Mouse (Mus musculus): ENCODE results near the gene Bcam. TPM values are rescaled to one million over a fixed set of nuclear protein-coding genes. Genes with fewer than 3 reads are reported as not detected.

Gene Bcam
- polyA plus RNA-seq, 1 experiment from 2014 or later: 6.4 TPM

DNA sequence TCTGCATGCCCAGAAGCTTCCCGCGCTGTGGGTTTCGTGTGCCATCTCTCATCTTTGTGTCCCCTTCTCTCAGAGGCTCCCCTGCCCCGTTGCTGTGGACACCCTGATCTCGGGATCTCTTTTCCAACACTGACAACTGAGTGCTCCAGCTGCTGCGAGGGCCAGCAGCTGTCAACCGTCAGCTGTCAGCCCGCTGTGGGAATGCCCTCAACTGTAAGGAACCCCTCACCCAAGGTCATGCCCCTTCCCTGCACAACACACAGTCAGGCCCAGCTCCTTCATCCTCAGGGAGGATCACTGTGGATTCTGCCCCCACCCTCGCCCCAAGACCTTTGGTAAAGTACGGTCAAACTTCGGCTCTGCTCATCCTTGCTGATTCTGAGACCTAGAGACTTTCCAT lies 8.5 kb downstream of the Bcam start:
- no peak for ATAC-seq
- no peaks in the 10 kb centered on the region for H3K4me1 ChIP-seq (replicated peaks)
- no peak overlapping the region for H3K4me3 ChIP-seq (replicated peaks)
- no peak overlapping the region for H3K4me2 ChIP-seq (replicated peaks)
- no peaks in the 10 kb centered on the region for H3K36me3 ChIP-seq
- no peak overlapping the region for H3K27ac ChIP-seq
- H3K9ac ChIP-seq (replicated peaks): no peak overlapping the region
- no peaks in the 10 kb centered on the region for H3K9me3 ChIP-seq
- WGBS: 90% methylated on average over 11 of the region's 11 CpGs
- H3K27me3 ChIP-seq: no peaks in the 10 kb centered on the region

- WGBS: 89% methylated on average over 13 of the region's 13 CpGs
- Histone ChIP-seq H3K36me3 (no peaks in the 10 kb centered on the region), H3K4me3 (replicated peaks) (no peak overlapping the region), H3K27me3 (no peaks in the 10 kb centered on the region), H3K4me1 (replicated peaks) (no peaks in the 10 kb centered on the region), H3K9me3 (no peaks in the 10 kb centered on the region), H3K9ac (replicated peaks) (no peak overlapping the region), H3K4me2 (replicated peaks) (no peak overlapping the region), H3K27ac (no peak overlapping the region)
- ATAC-seq: no peak
These were observed 10.8 kb downstream of the Bcam start for GRCm38 (mm10) chr7:19760021-19760420.

DNA sequence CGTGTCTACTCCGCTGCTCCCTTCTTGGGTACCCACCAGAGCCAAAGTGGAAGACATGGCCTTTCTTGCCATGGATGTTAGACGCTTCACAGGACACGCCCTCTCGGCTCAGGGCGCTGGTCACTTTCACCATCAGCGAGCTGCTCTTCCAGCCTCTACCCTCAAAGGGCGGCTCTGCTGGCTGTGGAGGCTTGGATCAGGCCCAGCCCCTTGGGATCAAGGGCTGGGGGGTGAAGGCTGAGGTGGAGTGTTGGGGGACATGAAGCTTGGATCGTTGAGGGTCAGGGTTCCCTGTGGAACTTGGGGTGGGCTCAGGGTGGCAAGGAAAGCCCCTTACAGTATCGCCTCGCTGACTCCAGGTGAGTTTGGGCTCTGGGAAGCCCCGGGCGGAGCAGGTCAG lies 12.2 kb downstream of the Bcam start:
- ATAC-seq: no peak

DNA sequence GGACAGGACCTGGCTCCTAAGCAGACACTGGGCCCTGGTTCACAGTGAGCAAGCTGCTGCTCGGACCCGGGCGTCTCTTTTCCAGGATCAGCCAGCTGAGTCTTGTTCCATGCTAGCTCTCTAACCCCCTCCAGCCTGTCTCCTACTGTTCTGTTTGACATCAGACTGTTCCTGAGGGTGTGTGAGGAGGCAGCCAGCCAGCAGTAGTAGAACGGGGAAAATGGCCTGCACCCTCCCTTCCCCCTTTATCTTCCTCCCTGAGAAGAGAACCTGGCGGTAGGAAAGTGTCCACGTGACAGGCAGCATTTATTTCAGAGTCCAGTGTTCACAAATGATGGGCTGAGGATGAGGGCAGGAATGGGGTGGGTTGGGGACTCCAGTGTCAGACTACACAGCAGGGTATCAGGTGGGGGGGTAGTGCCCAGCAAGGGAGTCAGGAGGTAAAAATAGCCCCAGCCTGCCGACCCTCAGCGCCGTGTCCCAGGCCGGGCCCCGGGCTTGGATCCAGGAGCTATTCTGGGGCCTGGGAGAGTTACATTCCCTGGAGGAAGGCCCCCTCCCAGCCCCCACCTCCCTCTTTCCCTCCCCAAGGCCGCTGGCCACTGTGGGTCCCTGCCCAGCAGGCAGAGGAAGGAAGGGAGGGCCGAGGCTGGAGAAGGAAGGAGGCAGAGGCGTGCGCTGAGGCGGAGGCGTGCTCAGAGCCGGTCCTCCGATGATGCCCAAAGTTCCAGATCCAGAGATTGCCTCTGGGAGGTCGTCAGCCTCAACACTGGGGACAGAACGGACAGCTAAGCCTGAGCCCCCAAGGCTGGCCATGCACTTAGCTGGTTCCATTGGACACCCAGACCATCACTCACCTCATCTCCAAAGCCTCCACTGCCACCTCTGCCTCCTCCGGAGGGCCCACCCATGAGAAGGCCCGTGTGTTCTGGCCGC lies 14.7 kb downstream of the Bcam start:
- Histone ChIP-seq H3K9me3 (no peaks in the 10 kb centered on the region), H3K27me3 (no peaks in the 10 kb centered on the region), H3K4me2 (replicated peaks) (no peak overlapping the region), H3K4me3 (replicated peaks) (no peak overlapping the region), H3K27ac (no peak overlapping the region), H3K9ac (replicated peaks) (no peak overlapping the region), H3K4me1 (replicated peaks) (no peaks in the 10 kb centered on the region), H3K36me3 (no peaks in the 10 kb centered on the region)
- peak; percentile 28; the same call in 1 of the 2 replicates for ATAC-seq
- 85% methylated on average over 21 of the region's 24 CpGs for WGBS

More for the DNA sequence above, 12.2 kb downstream of the Bcam start:
- no peak overlapping the region for H3K27ac ChIP-seq
- no peaks in the 10 kb centered on the region for H3K4me1 ChIP-seq (replicated peaks)
- no peaks in the 10 kb centered on the region for H3K36me3 ChIP-seq
- no peak overlapping the region for H3K9ac ChIP-seq (replicated peaks)
- no peaks in the 10 kb centered on the region for H3K9me3 ChIP-seq
- no peak overlapping the region for H3K4me2 ChIP-seq (replicated peaks)
- WGBS: 89% methylated on average over 13 of the region's 13 CpGs
- no peak overlapping the region for H3K4me3 ChIP-seq (replicated peaks)
- no peaks in the 10 kb centered on the region for H3K27me3 ChIP-seq

DNA sequence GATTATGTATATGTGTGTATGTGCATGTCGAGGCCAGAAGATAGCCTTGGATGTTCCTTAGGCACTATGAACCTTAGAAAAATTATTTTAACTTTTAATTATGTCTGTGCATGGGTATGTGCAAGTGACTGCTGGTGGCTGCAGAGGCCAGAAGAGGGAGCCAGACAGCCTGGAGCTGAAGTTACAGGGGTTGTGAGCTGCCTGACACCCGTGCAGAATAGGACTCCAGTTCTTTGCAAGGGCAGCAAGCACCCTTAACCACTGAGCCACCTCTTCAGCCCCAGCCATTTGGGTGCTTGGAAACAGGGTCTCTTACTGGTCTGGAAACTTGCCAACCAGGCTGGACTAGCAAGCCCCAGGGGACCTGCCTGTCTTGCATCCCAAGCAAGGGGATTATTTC lies 15.8 kb downstream of the Bcam start:
- Histone ChIP-seq H3K9me3 (no peaks in the 10 kb centered on the region), H3K4me3 (replicated peaks) (no peak overlapping the region), H3K4me2 (replicated peaks) (no peak overlapping the region), H3K9ac (replicated peaks) (no peak overlapping the region), H3K27ac (no peak overlapping the region), H3K27me3 (no peaks in the 10 kb centered on the region), H3K36me3 (no peaks in the 10 kb centered on the region), H3K4me1 (replicated peaks) (peaks cover 7% of the 10 kb centered on the region)
- ATAC-seq: no peak
- 79% methylated on average over 2 of the region's 2 CpGs for WGBS

- Histone ChIP-seq H3K4me2 (replicated peaks) (no peak overlapping the region), H3K36me3 (no peaks in the 10 kb centered on the region), H3K27me3 (no peaks in the 10 kb centered on the region), H3K27ac (no peak overlapping the region), H3K4me3 (replicated peaks) (no peak overlapping the region), H3K9ac (replicated peaks) (no peak overlapping the region), H3K4me1 (replicated peaks) (peaks cover 7% of the 10 kb centered on the region), H3K9me3 (no peaks in the 10 kb centered on the region)
- no peak for ATAC-seq
- 84% methylated on average over 1 of the region's 1 CpGs for WGBS
These were observed 16.8 kb downstream of the Bcam start for GRCm38 (mm10) chr7:19754065-19754464.

- no peaks in the 10 kb centered on the region for H3K36me3 ChIP-seq
- no peaks in the 10 kb centered on the region for H3K27me3 ChIP-seq
- 89% methylated on average over 7 of the region's 7 CpGs for WGBS
- H3K4me1 ChIP-seq (replicated peaks): peaks cover 12% of the 10 kb centered on the region
- no peak overlapping the region for H3K27ac ChIP-seq
- H3K4me3 ChIP-seq (replicated peaks): no peak overlapping the region
- no peak for ATAC-seq
- H3K9ac ChIP-seq (replicated peaks): no peak overlapping the region
- H3K4me2 ChIP-seq (replicated peaks): no peak overlapping the region
- no peaks in the 10 kb centered on the region for H3K9me3 ChIP-seq
These were observed 17.2 kb downstream of the Bcam start for GRCm38 (mm10) chr7:19753587-19753986.

DNA sequence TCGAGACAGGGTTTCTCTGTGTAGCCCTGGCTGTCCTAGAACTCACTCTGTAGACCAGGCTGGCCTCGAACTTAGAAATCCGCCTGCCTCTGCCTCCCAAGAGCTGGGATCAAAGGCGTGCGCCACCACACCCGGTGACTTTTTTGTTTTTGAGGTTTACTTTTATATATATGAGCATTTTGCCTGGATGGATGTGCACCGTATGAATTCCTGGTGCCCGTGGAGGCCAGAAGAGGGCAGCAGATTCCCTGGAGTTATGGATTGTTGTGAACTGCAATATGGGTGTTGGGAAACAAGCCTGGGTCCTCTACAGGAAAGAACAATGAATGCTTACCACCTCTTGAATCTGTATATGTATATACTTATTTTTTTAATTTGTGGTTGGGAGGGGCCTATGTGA lies 18.2 kb downstream of the Bcam start:
- Histone ChIP-seq H3K27ac (no peak overlapping the region), H3K27me3 (no peaks in the 10 kb centered on the region), H3K9me3 (no peaks in the 10 kb centered on the region), H3K4me2 (replicated peaks) (no peak overlapping the region), H3K4me3 (replicated peaks) (no peak overlapping the region), H3K36me3 (no peaks in the 10 kb centered on the region), H3K4me1 (replicated peaks) (peaks cover 21% of the 10 kb centered on the region), H3K9ac (replicated peaks) (no peak overlapping the region)
- WGBS: 76% methylated on average over 8 of the region's 8 CpGs
- no peak for ATAC-seq

DNA sequence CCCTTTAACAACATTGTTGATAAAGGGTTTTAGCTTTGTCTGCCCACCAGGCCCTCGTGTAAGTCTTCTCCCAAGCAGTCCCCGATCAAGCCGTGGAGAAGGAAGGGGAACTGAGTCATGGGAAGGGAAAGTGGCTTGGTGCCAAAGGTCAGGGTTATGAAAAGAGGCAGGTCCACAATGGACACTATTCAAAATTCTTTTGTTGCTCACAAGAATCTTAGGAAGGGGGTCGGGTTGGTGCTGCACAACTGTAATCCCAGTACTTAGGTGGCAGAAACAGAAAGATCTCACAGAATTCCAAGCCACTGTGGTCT lies 19.8 kb downstream of the Bcam start:
- Histone ChIP-seq H3K27ac (no peak overlapping the region), H3K9me3 (no peaks in the 10 kb centered on the region), H3K4me2 (replicated peaks) (peak overlapping the region; percentile 91; the same call in 1 of the 2 replicates), H3K4me1 (replicated peaks) (peaks cover 35% of the 10 kb centered on the region), H3K36me3 (no peaks in the 10 kb centered on the region), H3K27me3 (no peaks in the 10 kb centered on the region), H3K4me3 (replicated peaks) (peak overlapping the region; percentile 85; the same call in 1 of the 2 replicates), H3K9ac (replicated peaks) (peak overlapping the region; percentile 42; the same call in 1 of the 2 replicates)
- 55% methylated on average over 4 of the region's 4 CpGs for WGBS
- no peak for ATAC-seq

GRCm38 (mm10) chr7:19750217-19751069 lies 20.4 kb downstream of the Bcam start, which contains the start of gene Nectin2:
TSS of gene Nectin2 (minus strand) at chr7:19750483.
- peaks cover 39% of the 10 kb centered on the region for H3K4me1 ChIP-seq (replicated peaks)
- WGBS: 17% methylated on average over 19 of the region's 19 CpGs
- peak within 1 kb of the TSS; percentile 75 for H3K27ac ChIP-seq
- peak within 1 kb of the TSS; percentile 85 for H3K4me3 ChIP-seq (replicated peaks)
- H3K27me3 ChIP-seq: no peaks in the 10 kb centered on the region
- peak within 1 kb of the TSS; percentile 93 for H3K9ac ChIP-seq (replicated peaks)
- ATAC-seq: peak; percentile 72
- H3K4me2 ChIP-seq (replicated peaks): peak within 1 kb of the TSS; percentile 91
- no peaks in the 10 kb centered on the region for H3K9me3 ChIP-seq
- H3K36me3 ChIP-seq: no peaks in the 10 kb centered on the region

DNA sequence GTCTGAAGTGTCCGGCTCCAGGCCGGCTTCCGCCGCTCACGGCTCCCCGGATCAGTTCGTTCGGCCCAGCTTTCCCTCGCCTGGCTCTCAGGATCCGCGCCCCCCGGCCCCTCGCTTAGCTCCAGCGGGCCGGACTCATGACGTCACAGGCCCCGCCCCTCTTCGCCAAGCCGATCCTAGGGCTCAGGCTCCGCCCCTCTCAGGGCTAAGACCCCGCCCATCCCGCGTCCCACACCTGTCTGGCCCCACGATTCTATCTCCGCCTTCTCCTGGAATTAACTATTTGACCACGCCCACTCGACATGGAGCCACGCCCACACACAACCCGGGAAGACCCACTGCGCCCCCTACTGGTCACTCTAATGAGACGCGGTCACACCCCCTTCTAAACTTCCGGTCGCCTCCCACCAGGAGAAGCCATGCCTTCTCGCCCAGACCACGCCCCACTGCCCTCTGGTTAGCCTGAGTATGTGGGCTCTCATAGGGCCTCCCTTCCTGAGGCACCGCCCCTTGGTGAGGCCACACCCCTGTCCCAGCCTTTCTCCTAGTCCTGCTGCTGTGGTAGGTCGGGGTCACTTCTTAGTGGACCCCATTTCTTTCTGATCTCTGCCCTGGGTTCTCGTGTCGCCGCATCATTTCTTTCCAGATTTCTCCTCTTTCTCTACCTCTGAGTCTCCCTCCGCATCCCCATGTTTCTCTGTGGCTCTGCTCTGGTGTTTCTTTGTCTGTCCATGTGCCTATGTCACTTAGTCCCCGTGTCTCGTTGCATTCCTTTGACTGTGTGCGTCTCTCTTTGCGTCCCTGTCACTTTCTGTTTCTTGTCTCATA lies 21.2 kb downstream of the Bcam start:
- Histone ChIP-seq H3K27me3 (no peaks in the 10 kb centered on the region), H3K9me3 (no peaks in the 10 kb centered on the region), H3K4me3 (replicated peaks) (peak overlapping the region; percentile 85), H3K9ac (replicated peaks) (peak overlapping the region; percentile 93), H3K4me2 (replicated peaks) (peak overlapping the region; percentile 91), H3K27ac (peak overlapping the region; percentile 75), H3K36me3 (0 out of 2 replicates have a peak, but pooled peaks cover 2% of the 10 kb centered on the region), H3K4me1 (replicated peaks) (peaks cover 46% of the 10 kb centered on the region)
- WGBS: under 1% methylated on average over 46 of the region's 46 CpGs
- ATAC-seq: peak; percentile 93
